ENCODE assay signal across 5 mouse cellular contexts in the genomic region with DNA sequence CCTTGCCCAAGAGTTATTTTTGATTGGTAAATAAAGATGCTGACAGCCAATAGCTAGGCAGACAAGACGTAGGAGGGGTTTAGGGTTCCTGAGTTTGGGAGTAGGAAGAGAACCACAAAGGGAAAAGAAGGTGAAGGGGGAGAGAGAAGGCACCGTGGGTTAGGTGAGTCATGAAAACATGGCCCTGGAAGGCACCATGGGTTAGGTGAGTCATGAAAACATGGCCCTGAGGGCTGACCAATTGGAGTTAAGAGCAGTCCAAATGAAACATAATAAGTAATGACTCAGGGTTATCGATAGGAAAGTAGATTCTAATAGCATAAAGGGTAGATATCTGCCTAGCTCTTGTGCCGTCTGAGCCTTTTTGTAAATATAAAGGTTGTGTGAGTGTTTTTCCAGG.
"Had no signal": no experiment of that assay in that cellular context is flagged by ENCODE, and none has a peak within 500 bp of the region (broad histone marks: within the 10 kb centered on the region; RNA-seq: fewer than 3 reads in every experiment).

No protein-coding gene starts in this region.

- H3K4me2 ChIP-seq: limb, embryonic 13.5 days; midbrain, embryonic 13.5 days had no signal

- H3K27ac ChIP-seq: limb, embryonic 13.5 days; liver, embryonic 14.5 days; midbrain, embryonic 13.5 days had no signal

- H3K4me1 ChIP-seq: limb, embryonic 13.5 days; midbrain, embryonic 13.5 days had no signal

- DNase-seq: right cerebral cortex, postnatal 25 days had no signal

- H3K9ac ChIP-seq: limb, embryonic 13.5 days; liver, embryonic 14.5 days; midbrain, embryonic 13.5 days had no signal

- H3K9me3 ChIP-seq: limb, embryonic 13.5 days; midbrain, embryonic 13.5 days had no signal

- H3K36me3 ChIP-seq: limb, embryonic 13.5 days; midbrain, embryonic 13.5 days had no signal

- H3K27me3 ChIP-seq: limb, embryonic 13.5 days; midbrain, embryonic 13.5 days had no signal

- ATAC-seq: lung, postnatal 0 days; midbrain, embryonic 13.5 days had no signal

- H3K4me3 ChIP-seq: limb, embryonic 13.5 days; midbrain, embryonic 13.5 days had no signal
